Mouse (Mus musculus) kidney, embryonic 16.5 days (tissue): Measurements from ENCODE around the gene Slc4a3. TPM values are rescaled to one million over a fixed set of nuclear protein-coding genes. Genes with fewer than 3 reads are reported as not detected.

Source experiments
- ATAC-seq: fragments of 200-750 bp; cut with Nextera tagmentation; 2 replicates; pipeline ENCODE4 v1.8.0; 2017; ENCODE audit warnings: moderate TSS enrichment; ENCODE audit not compliant: low FRiP score, low TSS enrichment
- H3K27ac ChIP-seq: fragments of 300-500 bp; sonication (generic); 2 replicates; pipeline ENCODE4 v1.5.1; 2014; ENCODE audit warnings: low read length
- H3K27me3 ChIP-seq: fragments of 300-500 bp; sonication (generic); 2 replicates; pipeline ENCODE4 v1.6.1; 2014; ENCODE audit warnings: low read length, control low read depth, mixed read lengths; ENCODE audit not compliant: insufficient read depth
- H3K36me3 ChIP-seq: fragments of 300-500 bp; sonication (generic); 2 replicates; pipeline ENCODE4 v1.6.1; 2014; ENCODE audit warnings: low read length, control low read depth, mixed read lengths; ENCODE audit not compliant: insufficient read depth
- H3K4me1 ChIP-seq: fragments of 300-500 bp; sonication (generic); 2 replicates; pipeline ENCODE4 v1.6.1; 2014; ENCODE audit warnings: low read length, control low read depth, mixed read lengths; ENCODE audit not compliant: insufficient read depth
- H3K4me2 ChIP-seq: fragments of 300-500 bp; sonication (generic); replicated peaks from 2 replicates; pipeline ENCODE4 v1.6.1; 2014; ENCODE audit warnings: low read depth, low read length
- H3K4me3 ChIP-seq: fragments of 300-500 bp; sonication (generic); 2 replicates; pipeline ENCODE4 v1.5.1; 2014; ENCODE audit warnings: mild to moderate bottlenecking, low read length
- H3K9ac ChIP-seq: fragments of 300-500 bp; sonication (generic); replicated peaks from 2 replicates; pipeline ENCODE4 v1.6.1; 2014; ENCODE audit warnings: low read length
- H3K9me3 ChIP-seq: fragments of 300-500 bp; sonication (generic); 2 replicates; pipeline ENCODE4 v1.6.1; 2016; ENCODE audit warnings: low read length, control low read depth
- WGBS: fragments of 180-500 bp; shearing (Covaris S2); extraction: QIAGEN DNeasy Blood & Tissue Kit; methylation state at CpG from one replicate; pipeline ENCODE4 v1.1.7; 2014; 5-methylcytosine and 5-hydroxymethylcytosine counted together
- polyA plus RNA-seq: library from polyadenylated mRNA; unstranded; fragments of >200 nt; fragmentation: Nextera tagmentation; extraction: Ambion mirVana; gene quantifications from 2 replicates; pipeline ENCODE4 v1.2.1, GENCODE M21; 2015

The Slc4a3 gene
- polyA plus RNA-seq, 1 experiment from 2014 or later, result 24.9 TPM

GRCm38 (mm10) chr1:75572776-75573175 is 26.7 kb downstream of the Slc4a3 start:
- Histone ChIP-seq H3K9me3 (no peaks in the 10 kb centered on the region), H3K27ac (no peak overlapping the region), H3K4me2 (no peak overlapping the region), H3K4me3 (no peak overlapping the region), H3K4me1 (no peaks in the 10 kb centered on the region), H3K27me3 (no peaks in the 10 kb centered on the region), H3K9ac (no peak overlapping the region), H3K36me3 (no peaks in the 10 kb centered on the region)
- 92% methylated on average over 6 of the region's 6 CpGs for WGBS
- no peak for ATAC-seq

GRCm38 (mm10) chr1:75573715-75574114 is 27.6 kb downstream of the Slc4a3 start:
- no peaks in the 10 kb centered on the region for H3K36me3 ChIP-seq
- no peaks in the 10 kb centered on the region for H3K27me3 ChIP-seq
- no peaks in the 10 kb centered on the region for H3K4me1 ChIP-seq
- H3K4me2 ChIP-seq, result no peak overlapping the region
- H3K27ac ChIP-seq, result no peak overlapping the region
- H3K4me3 ChIP-seq, result no peak overlapping the region
- no peak overlapping the region for H3K9ac ChIP-seq
- H3K9me3 ChIP-seq, result no peaks in the 10 kb centered on the region
- WGBS, result 85% methylated on average over 7 of the region's 7 CpGs
- no peak for ATAC-seq

- 57% methylated on average over 17 of the region's 17 CpGs for WGBS
- no peak overlapping the region for H3K27ac ChIP-seq
Measured at GRCm38 (mm10) chr1:75574476-75575310, 28.6 kb downstream of the Slc4a3 start.

GRCm38 (mm10) chr1:75581936-75582624 is 36.0 kb downstream of the Slc4a3 start:
- Histone ChIP-seq H3K4me3 (no peak overlapping the region), H3K4me1 (no peaks in the 10 kb centered on the region), H3K27ac (no peak overlapping the region), H3K9ac (no peak overlapping the region), H3K27me3 (no peaks in the 10 kb centered on the region), H3K36me3 (no peaks in the 10 kb centered on the region), H3K4me2 (no peak overlapping the region), H3K9me3 (no peaks in the 10 kb centered on the region)
- 50% methylated on average over 7 of the region's 7 CpGs for WGBS
- ATAC-seq, result no peak

More at GRCm38 (mm10) chr1:75574476-75575310, 28.6 kb downstream of the Slc4a3 start:
- no peak overlapping the region for H3K4me2 ChIP-seq
- no peaks in the 10 kb centered on the region for H3K4me1 ChIP-seq
- no peaks in the 10 kb centered on the region for H3K9me3 ChIP-seq
- no peaks in the 10 kb centered on the region for H3K27me3 ChIP-seq
- no peaks in the 10 kb centered on the region for H3K36me3 ChIP-seq
- no peak overlapping the region for H3K4me3 ChIP-seq
- no peak for ATAC-seq
- no peak overlapping the region for H3K9ac ChIP-seq

- no peaks in the 10 kb centered on the region for H3K27me3 ChIP-seq
- no peaks in the 10 kb centered on the region for H3K4me1 ChIP-seq
- no peak overlapping the region for H3K4me2 ChIP-seq
- ATAC-seq, result no peak
- H3K27ac ChIP-seq, result no peak overlapping the region
- H3K9ac ChIP-seq, result no peak overlapping the region
- H3K36me3 ChIP-seq, result no peaks in the 10 kb centered on the region
- WGBS, result 75% methylated on average over 5 of the region's 5 CpGs
- no peak overlapping the region for H3K4me3 ChIP-seq
- H3K9me3 ChIP-seq, result no peaks in the 10 kb centered on the region
Measured at GRCm38 (mm10) chr1:75582625-75582956, 36.5 kb downstream of the Slc4a3 start.

GRCm38 (mm10) chr1:75583034-75583433 is 37.0 kb downstream of the Slc4a3 start:
- no peak overlapping the region for H3K9ac ChIP-seq
- no peak overlapping the region for H3K4me3 ChIP-seq
- no peaks in the 10 kb centered on the region for H3K4me1 ChIP-seq
- no peaks in the 10 kb centered on the region for H3K36me3 ChIP-seq
- no peak overlapping the region for H3K4me2 ChIP-seq
- no peak for ATAC-seq
- H3K9me3 ChIP-seq, result no peaks in the 10 kb centered on the region
- 82% methylated on average over 10 of the region's 10 CpGs for WGBS
- H3K27me3 ChIP-seq, result no peaks in the 10 kb centered on the region
- H3K27ac ChIP-seq, result no peak overlapping the region

- no peak overlapping the region for H3K4me3 ChIP-seq
- H3K27ac ChIP-seq, result no peak overlapping the region
- no peak for ATAC-seq
- H3K36me3 ChIP-seq, result no peaks in the 10 kb centered on the region
- WGBS, result 92% methylated on average over 3 of the region's 3 CpGs
- H3K4me2 ChIP-seq, result no peak overlapping the region
- no peak overlapping the region for H3K9ac ChIP-seq
- H3K9me3 ChIP-seq, result no peaks in the 10 kb centered on the region
- no peaks in the 10 kb centered on the region for H3K27me3 ChIP-seq
- H3K4me1 ChIP-seq, result no peaks in the 10 kb centered on the region
Measured at GRCm38 (mm10) chr1:75586791-75587190, 40.7 kb downstream of the Slc4a3 start.

- no peak for ATAC-seq
Measured at GRCm38 (mm10) chr1:75587738-75588719, 42.0 kb downstream of the Slc4a3 start.

GRCm38 (mm10) chr1:75588874-75589273 is 42.8 kb downstream of the Slc4a3 start:
- Histone ChIP-seq H3K9ac (no peak overlapping the region), H3K4me3 (no peak overlapping the region), H3K36me3 (no peaks in the 10 kb centered on the region), H3K27ac (no peak overlapping the region), H3K4me1 (no peaks in the 10 kb centered on the region), H3K9me3 (no peaks in the 10 kb centered on the region), H3K4me2 (no peak overlapping the region), H3K27me3 (no peaks in the 10 kb centered on the region)
- no peak for ATAC-seq
- WGBS, result 45% methylated on average over 7 of the region's 7 CpGs

More at GRCm38 (mm10) chr1:75587738-75588719, 42.0 kb downstream of the Slc4a3 start:
- H3K4me3 ChIP-seq, result no peak overlapping the region
- no peaks in the 10 kb centered on the region for H3K4me1 ChIP-seq
- H3K27ac ChIP-seq, result no peak overlapping the region
- H3K27me3 ChIP-seq, result no peaks in the 10 kb centered on the region
- no peak overlapping the region for H3K4me2 ChIP-seq
- 49% methylated on average over 12 of the region's 12 CpGs for WGBS
- no peak overlapping the region for H3K9ac ChIP-seq
- H3K9me3 ChIP-seq, result no peaks in the 10 kb centered on the region
- no peaks in the 10 kb centered on the region for H3K36me3 ChIP-seq
